Mouse (Mus musculus) hematopoietic stem cell, adult 5-6 weeks (primary cell): Measurements from ENCODE around the gene Prkab1. TPM values are rescaled to one million over a fixed set of nuclear protein-coding genes. Genes with fewer than 3 reads are reported as not detected.
A peak's percentile ranks its signal among the peaks of the same experiment; 100 is the strongest.

ENCODE experiments used
- ATAC-seq, 2 experiments: fragments of 125-278 bp in 1 of 2; replicated peaks in 1 of 2; 2 replicates each; pipeline ENCODE4 v1.8.0; 2016 to 2017; ENCODE audit warnings: inconsistent platforms in 2 of 2, mild to moderate bottlenecking in 2 of 2, moderate number of reproducible peaks in 2 of 2, low read depth in 1 of 2, moderate TSS enrichment in 1 of 2; ENCODE audit not compliant: low FRiP score in 2 of 2, poor library complexity in 2 of 2, severe bottlenecking in 2 of 2, insufficient read depth in 1 of 2, low TSS enrichment in 1 of 2
- total RNA-seq: library from RNA; stranded (forward); fragments of 172-1452, 232-1000 nt; gene quantifications from 2 replicates; pipeline ENCODE4 v1.2.3, GENCODE M21; 2017

The Prkab1 gene
- total RNA-seq, 1 experiment from 2014 or later, result 49.0 TPM

DNA sequence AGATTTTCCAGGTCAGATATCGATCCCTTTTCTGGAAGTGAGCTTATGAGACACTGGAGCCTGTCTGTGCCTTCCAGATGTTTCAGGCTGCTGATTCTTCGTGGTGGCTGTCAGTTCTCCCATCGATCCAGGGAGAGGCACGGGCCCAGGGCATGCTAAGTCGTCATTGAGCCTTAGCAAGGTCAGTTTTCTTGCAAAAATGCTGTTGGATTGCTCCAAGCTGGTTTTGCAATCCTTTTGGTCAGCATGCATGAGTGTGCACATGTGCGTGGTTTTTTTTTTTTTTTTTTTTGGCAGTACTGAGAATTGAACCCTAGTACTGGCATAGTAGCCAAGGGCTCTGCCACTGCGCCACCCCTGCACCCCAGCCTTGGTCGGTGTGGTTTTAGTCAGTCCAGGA is 21.2 kb downstream of the Prkab1 start:
- ATAC-seq, result peak in 1 of 2 experiments; percentile 25; a peak in 1 of 4 replicates

DNA sequence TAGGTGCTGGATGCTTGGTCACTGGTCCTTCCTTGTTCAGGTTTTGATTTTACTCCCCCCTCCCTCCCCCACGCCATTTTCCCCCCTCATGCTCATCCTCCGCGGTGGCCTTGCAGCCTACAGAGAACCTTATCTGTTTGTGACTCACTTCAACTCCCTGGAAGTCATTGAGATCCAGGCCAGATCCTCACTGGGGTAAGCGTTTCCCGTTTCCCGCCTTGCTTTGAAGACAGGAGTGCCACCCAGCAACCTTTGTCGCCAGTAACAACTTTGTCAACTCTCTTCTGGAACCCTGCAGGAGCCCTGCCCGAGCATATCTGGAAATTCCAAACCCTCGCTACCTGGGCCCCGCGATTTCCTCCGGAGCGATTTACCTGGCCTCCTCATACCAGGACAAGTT is 26.9 kb downstream of the Prkab1 start:
- no peak for ATAC-seq

DNA sequence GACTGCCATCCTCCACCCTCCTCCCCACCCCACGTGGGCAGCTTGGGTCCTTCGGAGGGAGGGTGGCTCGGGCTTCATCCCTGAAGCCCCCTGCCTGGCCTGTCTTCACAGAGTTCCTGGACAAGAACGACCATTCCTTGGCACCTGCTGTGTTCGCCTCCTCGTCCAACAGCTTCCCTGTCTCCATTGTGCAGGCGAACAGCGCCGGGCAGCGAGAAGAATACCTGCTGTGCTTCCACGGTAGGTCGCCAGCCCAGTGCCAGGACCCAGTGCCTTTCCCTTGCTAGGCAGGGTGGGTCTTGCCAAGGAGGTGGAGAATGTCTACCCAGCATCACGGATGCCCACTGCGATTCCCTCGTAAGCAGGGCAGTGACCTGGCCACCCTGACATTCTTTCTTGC is 30.2 kb downstream of the Prkab1 start:
- no peak for ATAC-seq

DNA sequence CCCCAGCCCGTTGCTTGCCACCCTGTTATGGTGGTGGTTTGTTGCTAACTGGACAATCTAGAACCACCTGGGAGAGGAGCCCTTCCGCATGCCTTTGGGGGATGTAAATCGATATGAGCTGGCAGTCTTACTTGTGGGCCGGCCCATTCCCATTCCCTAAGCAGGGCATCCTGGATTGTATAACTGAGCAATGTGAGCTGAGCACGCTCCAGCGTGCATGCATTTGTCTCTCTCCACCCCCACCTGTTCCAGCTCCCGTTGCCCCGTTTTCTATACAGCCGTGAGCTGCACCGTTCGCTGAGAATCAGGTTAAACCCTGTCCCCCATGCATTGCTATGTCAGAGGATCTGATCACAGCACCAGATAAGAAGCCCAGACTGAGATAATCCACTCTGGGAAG is 32.6 kb downstream of the Prkab1 start:
- ATAC-seq, result no peak

DNA sequence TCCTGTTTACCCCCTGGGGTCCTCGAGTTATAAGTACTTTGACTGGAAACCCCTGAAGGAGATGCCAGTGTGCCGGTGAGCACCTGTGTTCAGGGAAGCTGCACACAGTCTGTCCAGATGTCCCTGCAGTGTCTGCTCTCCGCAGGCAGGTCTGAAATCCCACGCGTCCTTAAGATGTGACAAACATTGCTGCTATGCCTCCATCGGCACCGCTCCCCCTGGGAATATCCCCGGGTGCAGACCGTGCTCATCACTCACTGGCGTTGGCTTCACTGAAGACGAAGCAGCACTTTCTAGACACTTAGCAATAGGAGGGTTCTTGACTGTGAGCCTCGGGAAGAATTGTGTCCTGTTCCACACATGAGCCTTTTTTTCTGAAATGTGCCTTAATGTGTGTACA is 37.0 kb downstream of the Prkab1 start:
- no peak for ATAC-seq

DNA sequence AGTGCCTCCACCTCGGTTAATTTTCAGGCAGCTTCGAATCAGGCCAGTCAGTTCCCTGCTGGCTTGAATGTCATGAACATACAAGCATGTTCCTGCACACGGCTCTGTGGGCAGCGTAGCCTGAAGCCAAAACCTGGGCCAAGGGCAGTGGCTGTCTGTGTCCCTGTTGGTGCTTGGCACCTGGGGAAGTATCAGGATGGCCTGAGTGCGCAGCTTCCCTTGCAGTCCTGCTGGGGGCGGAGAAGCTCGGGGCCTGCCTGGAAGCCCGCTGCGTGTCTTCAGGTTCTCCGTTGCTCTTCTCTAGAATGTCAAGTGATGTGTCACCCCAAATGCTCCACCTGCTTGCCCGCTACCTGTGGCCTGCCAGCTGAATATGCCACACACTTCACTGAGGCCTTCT is 39.2 kb downstream of the Prkab1 start:
- ATAC-seq, result no peak

DNA sequence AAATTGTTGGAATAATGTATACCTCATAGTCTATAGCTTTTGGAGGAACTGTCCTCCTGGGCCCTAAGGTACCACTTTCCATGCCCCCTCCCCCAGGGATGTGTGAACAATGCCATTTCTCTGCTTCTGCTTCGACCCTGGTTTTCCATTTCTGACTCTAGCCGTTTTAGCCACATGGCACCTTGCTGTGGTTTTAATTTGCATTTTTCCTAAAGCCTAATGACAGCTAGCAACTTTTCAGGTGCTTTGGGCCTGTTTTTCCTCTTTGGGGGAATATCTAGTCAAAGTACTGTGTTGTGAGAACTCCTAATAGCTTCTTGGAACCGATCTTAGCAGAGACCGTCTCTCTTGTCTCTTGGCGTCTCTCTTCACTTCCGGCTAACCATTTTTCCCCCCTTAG is 39.9 kb downstream of the Prkab1 start:
- no peak for ATAC-seq

DNA sequence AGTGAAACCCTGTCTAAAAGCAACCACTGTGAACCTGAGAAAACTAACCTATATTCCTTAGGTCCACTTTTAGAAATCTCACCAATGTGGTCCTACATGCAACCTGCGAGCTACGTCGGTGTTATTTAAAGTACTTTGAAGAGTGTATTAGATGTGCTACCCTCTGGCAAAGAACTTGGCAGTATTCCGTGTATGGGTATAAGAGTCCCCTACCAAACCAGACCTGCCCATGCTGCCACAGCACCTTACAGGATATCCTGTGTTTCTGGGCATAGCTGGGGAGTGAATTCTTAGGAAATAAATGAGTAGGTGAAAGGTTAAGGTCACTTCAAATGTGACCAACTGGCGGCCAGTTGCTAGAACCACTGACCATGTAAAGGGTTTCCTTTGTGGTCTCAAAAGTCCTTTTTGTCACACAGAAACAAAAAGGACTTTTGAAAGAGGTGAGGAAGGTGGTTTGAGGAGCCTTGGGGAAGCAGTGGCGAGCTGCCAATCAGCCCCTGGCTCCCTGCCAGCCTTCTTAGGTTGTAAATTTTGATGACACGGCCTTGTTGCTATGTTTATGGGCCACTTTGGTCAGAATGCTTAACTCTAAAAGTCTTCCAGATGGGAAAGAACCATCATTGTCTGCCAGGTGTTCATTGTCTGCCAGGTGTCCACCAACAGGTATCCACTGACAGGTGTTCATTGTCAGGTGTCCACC is 41.5 kb downstream of the Prkab1 start:
- peak; percentile 65 for ATAC-seq

DNA sequence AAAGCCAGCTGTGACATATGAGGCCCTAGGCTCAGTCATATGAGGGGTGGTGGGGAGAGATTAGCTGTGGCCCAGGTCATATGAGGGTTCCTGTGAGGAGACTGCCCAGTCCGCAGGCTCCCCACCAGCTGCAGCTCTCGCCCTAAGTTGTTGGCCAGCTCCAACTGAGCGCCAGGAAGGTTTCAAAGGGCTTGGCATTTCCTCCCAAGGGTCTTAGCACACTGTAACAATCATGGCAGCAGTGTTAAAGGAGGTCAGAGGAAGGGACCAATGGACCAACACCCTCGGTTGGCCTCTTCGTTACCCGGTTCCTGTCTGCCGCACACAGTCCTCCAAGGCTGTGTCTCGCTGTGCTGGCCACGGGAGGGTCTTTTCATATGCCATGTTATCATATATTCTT is 43.8 kb downstream of the Prkab1 start:
- ATAC-seq, result no peak

DNA sequence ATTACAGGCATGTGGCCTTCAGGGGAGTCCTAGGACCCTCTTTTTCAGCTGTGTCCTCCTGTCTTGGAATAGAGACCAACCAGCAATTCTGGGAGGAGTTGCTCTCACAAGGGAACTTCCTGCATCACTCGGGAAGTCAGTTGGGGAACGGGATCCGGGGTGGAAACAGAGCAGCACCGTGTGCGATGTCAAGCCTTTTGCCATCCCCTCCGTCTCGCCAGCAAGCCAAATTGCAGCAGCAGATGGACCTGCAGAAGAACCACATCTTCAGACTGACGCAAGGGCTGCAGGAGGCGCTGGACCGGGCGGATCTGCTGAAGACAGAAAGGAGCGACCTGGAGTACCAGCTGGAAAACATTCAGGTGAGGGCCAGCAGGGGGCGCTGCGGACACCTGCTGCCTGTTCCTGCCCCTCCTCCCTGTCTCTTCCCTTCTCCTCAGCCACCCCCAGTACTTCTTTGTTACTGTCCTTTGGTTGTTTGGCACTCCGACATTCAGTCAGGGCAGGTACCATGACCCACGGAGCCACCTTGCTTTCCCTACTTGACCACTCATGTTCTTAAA is 45.1 kb downstream of the Prkab1 start:
- ATAC-seq, result no peak

DNA sequence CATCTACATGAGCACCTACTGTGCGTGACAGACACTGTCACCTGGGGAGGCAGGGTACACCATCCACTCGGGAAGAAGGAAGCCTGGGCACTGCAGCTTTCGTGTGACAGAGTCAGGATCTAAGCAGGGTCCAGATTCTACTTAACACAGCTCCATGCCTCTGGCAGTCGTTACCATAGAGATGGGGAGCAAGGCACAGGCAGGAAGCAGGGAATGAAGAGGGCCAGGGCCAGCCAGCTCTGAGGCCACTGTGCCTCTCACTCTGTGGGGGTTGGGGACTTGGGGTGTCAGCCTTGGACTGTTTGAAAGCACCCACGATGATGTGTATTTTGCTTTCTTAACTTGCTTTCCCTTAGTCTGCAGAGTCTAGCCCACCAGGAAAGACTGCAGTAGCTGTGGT is 46.1 kb downstream of the Prkab1 start:
- ATAC-seq, result no peak

DNA sequence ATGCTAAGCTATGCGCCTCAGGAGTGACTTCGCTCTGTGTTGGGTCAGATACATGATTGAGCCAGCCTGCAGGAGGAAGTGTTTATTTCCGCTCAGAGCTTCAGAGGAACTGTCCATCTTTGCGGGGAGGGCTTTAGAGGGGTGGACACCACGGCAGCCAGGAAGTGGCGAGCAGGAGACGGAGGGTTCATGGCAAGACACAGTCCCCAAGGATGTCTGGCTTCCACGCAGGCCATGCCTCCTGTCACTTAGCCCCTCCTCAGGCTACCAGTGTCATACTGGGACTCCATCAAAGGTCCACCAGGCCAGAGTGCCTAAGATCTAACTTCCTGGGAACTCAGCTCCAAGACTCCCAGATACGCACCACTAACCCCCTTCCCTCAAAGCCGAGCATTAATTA is 46.6 kb downstream of the Prkab1 start:
- ATAC-seq, result peak; percentile 17 to 65; a peak in 2 of 4 replicates

DNA sequence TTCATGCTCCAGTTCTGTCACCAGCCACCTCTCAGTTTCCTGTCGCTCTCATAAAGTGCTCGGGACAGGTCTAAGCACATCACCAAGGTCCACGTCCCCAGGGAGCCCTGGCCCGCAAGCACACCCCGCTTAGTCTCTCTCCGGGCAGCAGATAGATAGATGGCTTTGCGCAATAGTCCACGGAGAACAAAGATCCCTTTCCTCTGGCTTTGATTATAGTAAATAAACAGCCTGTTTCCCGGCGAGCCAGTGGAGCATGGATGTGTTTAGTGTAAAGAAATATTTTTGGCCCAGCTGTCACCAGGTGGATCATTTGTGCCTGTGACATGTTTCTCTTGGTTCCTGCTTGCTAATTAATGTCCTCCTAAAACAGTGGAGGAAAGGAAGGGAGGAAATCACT is 47.0 kb downstream of the Prkab1 start:
- ATAC-seq, result peak in 1 of 2 experiments; percentile 15; a peak in 1 of 4 replicates

DNA sequence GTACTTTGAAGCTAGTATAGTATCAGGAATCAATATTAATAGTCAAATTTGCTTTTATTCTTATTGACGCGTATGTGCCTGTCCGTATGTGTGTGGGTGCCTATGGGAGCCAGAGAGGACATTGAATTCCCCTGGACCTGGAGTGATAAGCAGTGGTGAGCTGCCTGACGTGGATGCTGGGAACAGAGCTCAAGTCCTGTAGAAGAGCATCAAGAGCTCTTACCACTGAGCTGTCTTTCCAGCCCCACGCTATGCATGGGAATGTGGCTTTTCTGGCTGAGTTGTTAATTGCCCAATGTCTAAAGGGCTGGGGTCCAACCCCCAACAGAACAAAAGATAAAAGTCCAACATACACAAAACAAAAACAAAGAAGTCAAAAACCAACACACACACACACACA is 47.9 kb downstream of the Prkab1 start:
- ATAC-seq, result no peak

DNA sequence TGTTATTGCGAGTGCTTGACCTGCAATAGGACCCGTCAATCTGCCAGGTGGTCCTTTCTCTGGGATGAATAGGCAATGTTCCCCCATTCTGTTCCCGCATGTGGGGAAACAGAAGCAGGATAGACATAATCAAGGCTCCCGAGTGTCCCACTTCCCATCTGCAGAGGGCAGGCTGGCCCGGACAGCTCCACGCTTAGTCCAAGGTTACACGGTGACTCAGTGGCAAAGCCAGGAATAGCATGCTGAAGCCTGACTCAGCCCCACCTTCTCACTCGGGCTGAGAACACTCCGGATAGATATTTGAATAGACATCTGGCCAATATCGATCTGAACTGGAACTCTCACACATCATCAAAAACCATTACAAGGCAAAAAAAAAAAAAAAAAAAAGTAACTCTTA is 48.6 kb downstream of the Prkab1 start:
- no peak for ATAC-seq

DNA sequence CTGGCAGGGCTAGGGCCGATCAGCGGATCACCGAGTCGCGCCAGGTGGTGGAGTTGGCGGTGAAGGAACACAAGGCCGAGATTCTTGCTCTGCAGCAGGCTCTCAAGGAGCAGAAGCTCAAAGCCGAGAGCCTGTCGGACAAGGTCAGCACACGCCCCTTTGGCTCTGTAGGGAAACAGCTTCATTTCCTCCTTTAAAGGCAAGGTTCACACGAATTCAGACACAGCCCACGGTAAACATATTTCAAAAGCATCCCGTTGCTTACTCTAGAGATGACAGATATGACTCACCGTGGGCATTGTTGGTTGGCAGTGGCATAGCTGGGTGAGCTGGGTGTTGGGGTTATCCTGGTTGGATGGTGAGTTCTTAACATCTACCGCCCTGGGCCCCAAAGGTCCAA is 53.1 kb downstream of the Prkab1 start:
- no peak for ATAC-seq
